Mouse (Mus musculus) hindbrain, embryonic 15.5 days (tissue): ENCODE data around the gene Pdlim7. TPM values are rescaled to one million over a fixed set of nuclear protein-coding genes. Genes with fewer than 3 reads are reported as not detected.

Source experiments
- ATAC-seq: fragments of 200-750 bp; cut with Nextera tagmentation; 2 replicates; pipeline ENCODE4 v1.8.0; 2017; ENCODE audit warnings: low read depth, moderate number of reproducible peaks, moderate TSS enrichment; ENCODE audit not compliant: low FRiP score
- H3K27ac ChIP-seq: fragments of 300-500 bp; sonication (generic); replicated peaks from 2 replicates; pipeline ENCODE4 v1.5.1; 2015; ENCODE audit warnings: mild to moderate bottlenecking, inconsistent platforms
- H3K27me3 ChIP-seq: fragments of 300-500 bp; sonication (generic); 2 replicates; pipeline ENCODE4 v1.6.1; 2015; ENCODE audit warnings: control low read depth, inconsistent platforms
- H3K36me3 ChIP-seq: fragments of 300-500 bp; sonication (generic); 2 replicates; pipeline ENCODE4 v1.6.1; 2015; ENCODE audit warnings: control low read depth, inconsistent platforms
- H3K4me1 ChIP-seq: fragments of 300-500 bp; sonication (generic); replicated peaks from 2 replicates; pipeline ENCODE4 v1.6.1; 2015; ENCODE audit warnings: control low read depth, inconsistent platforms
- H3K4me2 ChIP-seq: fragments of 300-500 bp; sonication (generic); 2 replicates; pipeline ENCODE4 v1.6.1; 2015; ENCODE audit warnings: moderate library complexity, mild to moderate bottlenecking, inconsistent platforms
- H3K4me3 ChIP-seq: fragments of 300-500 bp; sonication (generic); 2 replicates; pipeline ENCODE4 v1.5.1; 2015; ENCODE audit warnings: mild to moderate bottlenecking, inconsistent platforms
- H3K9ac ChIP-seq: fragments of 300-500 bp; sonication (generic); 2 replicates; pipeline ENCODE4 v1.6.1; 2015; ENCODE audit warnings: inconsistent platforms
- H3K9me3 ChIP-seq: fragments of 300-500 bp; sonication (generic); 2 replicates; pipeline ENCODE4 v1.6.1; 2016; ENCODE audit warnings: control low read depth, inconsistent platforms
- WGBS: fragments of 180-500 bp; shearing (Covaris S2); methylation state at CpG from one replicate; pipeline ENCODE4 v1.1.7; 2015; 5-methylcytosine and 5-hydroxymethylcytosine counted together
- polyA plus RNA-seq: library from polyadenylated mRNA; unstranded; fragments of >200 nt; fragmentation: Nextera tagmentation; extraction: Ambion mirVana; gene quantifications from 2 replicates; pipeline ENCODE4 v1.2.1, GENCODE M21; 2015

Gene Pdlim7
- 158 and 171 TPM in 2 replicates for polyA plus RNA-seq

DNA sequence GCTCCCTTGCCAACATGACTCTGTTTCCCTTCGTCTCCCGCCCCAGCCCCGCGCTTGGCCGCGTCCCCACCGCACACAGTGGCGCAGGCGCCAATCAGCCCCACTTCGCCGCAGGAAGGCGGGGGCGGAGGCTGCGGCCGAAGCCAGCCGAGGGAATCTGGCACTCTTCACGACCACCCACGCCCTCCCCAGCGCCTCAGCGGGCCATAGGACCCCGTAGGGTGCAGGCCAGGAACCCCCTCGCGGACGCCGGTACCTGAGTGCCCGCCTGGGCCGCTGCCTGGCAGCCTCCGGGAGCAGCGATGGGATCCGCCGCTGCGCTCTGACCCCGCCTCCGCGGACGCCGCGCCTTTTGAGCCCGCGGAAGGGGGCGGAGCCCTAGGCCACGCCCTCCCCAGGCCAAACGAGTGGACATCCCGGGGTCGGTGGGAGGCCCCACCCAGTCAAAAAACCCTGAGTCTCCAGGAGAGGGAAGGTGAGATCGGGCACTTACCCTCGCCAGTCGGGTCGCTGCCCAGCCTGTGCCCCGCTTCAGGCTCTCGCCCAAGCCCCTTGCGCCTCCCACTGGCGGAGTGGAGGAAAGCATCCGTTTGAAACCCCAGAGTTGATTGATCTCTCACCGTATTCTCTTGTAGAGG, at the start of gene Pdlim7:
Gene Pdlim7, minus strand, starts transcription at position 566 of the 638 bp plus-strand sequence.
- H3K27ac ChIP-seq: peak within 1 kb of the TSS; percentile 91
- H3K36me3 ChIP-seq: no peaks in the 10 kb centered on the region
- H3K4me1 ChIP-seq: peaks cover 30% of the 10 kb centered on the region
- ATAC-seq: peak; percentile 80
- peak within 1 kb of the TSS; percentile 90 for H3K9ac ChIP-seq
- peak within 1 kb of the TSS; percentile 79 for H3K4me2 ChIP-seq
- H3K9me3 ChIP-seq: no peaks in the 10 kb centered on the region
- peak within 1 kb of the TSS; percentile 85 for H3K4me3 ChIP-seq
- under 1% methylated on average over 53 of the region's 55 CpGs for WGBS
- H3K27me3 ChIP-seq: no peaks in the 10 kb centered on the region

DNA sequence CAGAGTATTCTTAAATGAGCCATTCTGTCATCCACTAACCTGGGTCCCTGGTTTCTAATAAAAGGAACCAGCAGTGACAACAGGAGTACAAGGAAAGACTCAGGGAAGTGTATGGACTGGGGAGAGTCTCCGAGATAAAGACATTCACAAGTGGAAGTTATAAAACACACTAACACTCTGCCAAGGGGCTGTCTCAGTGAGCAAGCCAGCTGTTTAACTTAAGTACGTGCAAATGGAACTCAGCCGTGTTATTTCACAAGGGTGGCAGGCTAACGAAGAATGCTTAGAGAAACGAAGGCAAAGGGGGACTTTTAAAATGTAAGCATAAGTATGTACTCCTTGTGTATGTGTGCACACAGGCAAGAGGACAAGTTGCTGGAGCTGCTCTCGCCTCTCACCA, 44.0 kb upstream of the Pdlim7 start:
- 91% methylated on average over 6 of the region's 6 CpGs for WGBS

DNA sequence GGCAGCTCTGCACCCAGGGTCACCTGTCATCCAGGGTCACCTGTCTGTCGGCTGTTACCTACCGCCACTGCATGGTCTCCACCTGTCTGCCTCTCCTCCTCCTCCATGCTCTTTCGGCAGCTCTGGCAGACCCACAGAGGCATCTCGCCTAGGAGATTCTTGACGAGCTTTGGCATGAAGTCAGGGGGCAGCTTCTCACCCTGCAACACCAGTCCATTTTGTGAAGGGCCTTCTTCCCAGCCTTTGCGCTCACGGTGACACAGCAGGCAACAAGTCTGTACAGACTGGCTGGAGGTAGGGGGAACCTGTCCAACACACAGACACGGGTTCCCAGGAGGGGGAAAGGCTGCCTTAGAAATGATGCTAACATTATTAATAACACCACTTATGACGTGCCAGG, 42.4 kb upstream of the Pdlim7 start:
- Histone ChIP-seq H3K4me2 (no peak overlapping the region), H3K9ac (no peak overlapping the region), H3K9me3 (no peaks in the 10 kb centered on the region), H3K36me3 (peaks cover 26% of the 10 kb centered on the region), H3K4me1 (no peaks in the 10 kb centered on the region), H3K27ac (no peak overlapping the region), H3K4me3 (no peak overlapping the region), H3K27me3 (no peaks in the 10 kb centered on the region)
- 87% methylated on average over 9 of the region's 9 CpGs for WGBS
- no peak for ATAC-seq

More for the DNA sequence above, 44.0 kb upstream of the Pdlim7 start:
- Histone ChIP-seq H3K4me3 (no peak overlapping the region), H3K9ac (no peak overlapping the region), H3K27me3 (no peaks in the 10 kb centered on the region), H3K4me2 (no peak overlapping the region), H3K9me3 (no peaks in the 10 kb centered on the region), H3K4me1 (no peaks in the 10 kb centered on the region), H3K27ac (no peak overlapping the region), H3K36me3 (peaks cover 30% of the 10 kb centered on the region)
- ATAC-seq: no peak

DNA sequence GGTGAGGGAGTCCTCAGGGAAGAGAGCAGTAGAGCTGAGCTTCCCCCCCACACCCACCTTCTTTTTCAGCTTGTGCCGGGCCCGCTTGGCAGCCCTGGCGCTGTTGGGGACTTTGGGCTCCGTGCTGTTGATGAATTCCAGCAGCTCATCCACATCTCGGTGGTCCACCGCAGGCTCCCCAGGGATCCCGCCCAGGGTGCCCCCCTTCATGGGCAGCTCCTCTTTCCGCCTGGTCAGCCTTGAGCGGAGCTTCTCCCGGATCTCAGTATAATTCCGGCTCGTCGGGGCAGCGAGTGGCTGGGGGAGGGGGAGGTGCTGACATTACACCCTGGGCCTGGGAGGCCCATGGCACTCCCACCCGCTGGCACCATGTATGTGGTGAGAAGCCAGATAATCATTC, 35.6 kb upstream of the Pdlim7 start:
- no peaks in the 10 kb centered on the region for H3K9me3 ChIP-seq
- H3K36me3 ChIP-seq: peaks cover 69% of the 10 kb centered on the region
- no peak overlapping the region for H3K4me2 ChIP-seq
- WGBS: 88% methylated on average over 15 of the region's 15 CpGs
- ATAC-seq: no peak
- no peaks in the 10 kb centered on the region for H3K4me1 ChIP-seq
- no peaks in the 10 kb centered on the region for H3K27me3 ChIP-seq
- no peak overlapping the region for H3K9ac ChIP-seq
- no peak overlapping the region for H3K27ac ChIP-seq
- H3K4me3 ChIP-seq: no peak overlapping the region

DNA sequence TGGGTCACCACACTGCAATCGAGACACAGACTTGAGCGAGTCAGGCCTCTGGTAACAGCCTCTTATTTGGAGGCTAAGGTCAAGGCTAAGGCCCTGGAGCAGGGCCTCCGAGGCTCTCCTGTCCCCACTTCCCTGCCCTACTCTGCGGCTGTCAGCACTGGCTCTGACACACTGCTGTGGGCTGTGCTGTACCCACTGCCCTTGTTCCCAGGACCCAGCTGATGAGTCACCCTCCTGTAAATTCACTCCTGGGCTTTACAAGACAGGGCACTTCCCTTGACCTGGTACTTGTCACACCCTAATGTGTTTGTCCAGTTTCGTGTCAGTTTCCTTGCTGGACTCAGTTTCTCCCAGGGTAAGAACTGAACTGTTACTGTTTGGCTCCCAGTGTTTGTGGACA, 35.0 kb upstream of the Pdlim7 start:
- 94% methylated on average over 5 of the region's 5 CpGs for WGBS

DNA sequence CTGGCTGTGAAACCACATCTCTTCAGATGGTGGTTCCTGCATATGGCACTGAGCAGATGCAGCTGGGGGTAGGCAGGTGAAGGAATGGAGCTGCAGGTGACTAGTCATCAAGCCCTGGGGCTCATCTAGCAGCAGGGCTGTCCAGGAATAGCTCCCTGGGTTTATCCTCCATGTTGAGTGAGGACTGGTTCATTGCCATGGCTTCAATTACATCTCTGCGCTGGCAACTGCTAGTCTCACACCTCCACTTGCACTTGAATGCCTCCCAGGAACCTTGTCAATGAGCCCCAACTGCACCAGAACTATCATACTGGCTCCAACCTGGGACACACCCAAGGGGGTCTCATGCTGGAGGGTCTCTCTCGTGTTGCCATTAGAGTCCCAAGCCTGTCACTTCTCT, 34.4 kb upstream of the Pdlim7 start:
- Histone ChIP-seq H3K9ac (no peak overlapping the region), H3K27me3 (no peaks in the 10 kb centered on the region), H3K36me3 (peaks cover 72% of the 10 kb centered on the region), H3K4me1 (no peaks in the 10 kb centered on the region), H3K9me3 (no peaks in the 10 kb centered on the region), H3K4me3 (no peak overlapping the region), H3K4me2 (no peak overlapping the region), H3K27ac (no peak overlapping the region)
- no peak for ATAC-seq
- 92% methylated on average over 2 of the region's 2 CpGs for WGBS

More for the DNA sequence above, 35.0 kb upstream of the Pdlim7 start:
- no peak for ATAC-seq
- no peak overlapping the region for H3K9ac ChIP-seq
- no peaks in the 10 kb centered on the region for H3K27me3 ChIP-seq
- no peak overlapping the region for H3K27ac ChIP-seq
- no peaks in the 10 kb centered on the region for H3K4me1 ChIP-seq
- no peak overlapping the region for H3K4me3 ChIP-seq
- H3K9me3 ChIP-seq: no peaks in the 10 kb centered on the region
- H3K4me2 ChIP-seq: no peak overlapping the region
- peaks cover 71% of the 10 kb centered on the region for H3K36me3 ChIP-seq

DNA sequence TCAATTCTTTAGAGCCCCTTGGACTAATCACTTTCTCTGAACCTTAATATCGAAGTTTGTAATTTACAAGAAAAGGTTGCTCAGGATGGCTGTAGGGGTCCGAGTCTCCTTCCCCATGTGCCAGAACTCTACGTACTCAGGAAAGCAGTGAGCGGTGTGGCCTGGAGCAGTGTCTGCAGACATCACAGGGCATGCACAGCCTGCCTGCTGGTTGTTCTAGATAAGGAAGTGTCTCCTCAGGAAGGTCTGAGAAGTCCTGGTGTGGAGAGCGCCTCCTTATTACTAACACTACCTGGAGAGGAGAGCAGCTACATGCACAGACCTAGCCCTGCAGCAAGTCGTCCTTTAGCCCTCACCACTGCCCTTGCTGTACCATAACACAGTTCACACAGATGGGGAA, 31.3 kb upstream of the Pdlim7 start:
- no peak for ATAC-seq
- H3K4me2 ChIP-seq: no peak overlapping the region
- no peak overlapping the region for H3K4me3 ChIP-seq
- H3K27me3 ChIP-seq: no peaks in the 10 kb centered on the region
- no peaks in the 10 kb centered on the region for H3K4me1 ChIP-seq
- no peak overlapping the region for H3K27ac ChIP-seq
- H3K9me3 ChIP-seq: no peaks in the 10 kb centered on the region
- WGBS: 94% methylated on average over 6 of the region's 6 CpGs
- peaks cover 93% of the 10 kb centered on the region for H3K36me3 ChIP-seq
- H3K9ac ChIP-seq: no peak overlapping the region

DNA sequence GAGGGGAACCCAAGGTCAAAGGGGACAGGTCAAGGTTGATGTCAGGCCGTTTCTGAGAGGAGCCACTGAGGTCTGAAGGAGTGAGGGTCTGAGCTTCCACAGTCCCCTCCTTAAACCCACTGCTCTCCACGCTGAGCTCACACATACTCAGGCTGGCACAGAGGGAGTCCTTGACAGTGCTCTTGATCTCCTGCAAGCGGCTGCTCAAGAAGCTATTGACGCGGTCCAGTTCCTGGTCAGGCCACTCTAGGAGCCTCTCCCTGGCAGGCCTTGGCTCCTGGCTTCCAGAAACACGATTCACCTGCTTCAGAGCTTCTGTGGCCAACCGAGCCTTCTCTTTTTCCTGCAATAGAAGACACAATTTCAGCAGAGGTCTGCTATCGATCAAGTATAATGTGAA, 30.0 kb upstream of the Pdlim7 start:
- ATAC-seq: no peak
- no peaks in the 10 kb centered on the region for H3K27me3 ChIP-seq
- H3K4me3 ChIP-seq: no peak overlapping the region
- WGBS: 93% methylated on average over 8 of the region's 8 CpGs
- no peaks in the 10 kb centered on the region for H3K4me1 ChIP-seq
- H3K9me3 ChIP-seq: no peaks in the 10 kb centered on the region
- peaks cover 93% of the 10 kb centered on the region for H3K36me3 ChIP-seq
- H3K27ac ChIP-seq: no peak overlapping the region
- no peak overlapping the region for H3K9ac ChIP-seq
- no peak overlapping the region for H3K4me2 ChIP-seq

DNA sequence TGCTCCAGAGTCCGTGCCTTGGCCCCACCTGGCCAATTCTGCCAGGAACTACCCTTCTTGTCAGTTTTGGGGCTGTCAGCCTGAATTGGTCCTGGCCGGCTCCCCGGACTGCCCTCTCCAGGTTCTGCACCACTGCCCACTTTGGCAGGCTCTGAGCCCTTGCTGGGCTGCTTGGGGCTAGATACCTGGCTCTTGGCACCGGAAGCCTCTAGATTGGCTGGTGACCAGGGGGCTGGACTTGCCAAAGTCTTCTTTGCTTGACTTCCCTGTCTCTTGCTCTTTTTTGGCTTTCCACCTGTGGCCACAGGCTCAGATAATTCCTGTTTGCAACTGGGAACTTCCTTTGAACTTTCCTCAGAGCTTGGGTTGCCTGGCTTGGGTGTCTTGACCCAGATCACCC, 29.4 kb upstream of the Pdlim7 start:
- no peak for ATAC-seq
- Histone ChIP-seq H3K27me3 (no peaks in the 10 kb centered on the region), H3K9me3 (no peaks in the 10 kb centered on the region), H3K4me1 (no peaks in the 10 kb centered on the region), H3K36me3 (peaks cover 94% of the 10 kb centered on the region), H3K4me3 (no peak overlapping the region), H3K9ac (no peak overlapping the region), H3K27ac (no peak overlapping the region), H3K4me2 (no peak overlapping the region)
- 97% methylated on average over 4 of the region's 4 CpGs for WGBS

DNA sequence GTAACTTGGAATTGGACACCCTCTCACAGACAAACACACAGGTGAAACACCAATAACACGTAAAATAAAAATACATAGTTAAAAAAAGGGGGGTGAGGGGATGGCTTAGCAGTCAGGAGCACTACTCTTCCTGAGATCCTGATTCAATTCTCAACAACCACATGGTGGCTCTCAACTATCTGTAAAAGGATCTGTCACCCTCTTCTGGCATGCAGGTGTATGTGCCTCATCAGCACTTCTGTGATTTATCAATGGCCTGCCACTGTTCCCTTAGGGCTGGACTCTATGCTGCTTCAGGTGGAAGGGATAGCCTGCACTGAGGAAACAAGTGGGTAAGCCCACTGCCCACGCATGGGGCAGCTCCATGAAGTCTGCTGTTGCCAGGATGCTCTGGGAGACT, 27.5 kb upstream of the Pdlim7 start:
- Histone ChIP-seq H3K36me3 (peaks cover 81% of the 10 kb centered on the region), H3K4me1 (peaks cover 4% of the 10 kb centered on the region; the same call in 1 of the 2 replicates), H3K9me3 (no peaks in the 10 kb centered on the region), H3K9ac (no peak overlapping the region), H3K4me3 (no peak overlapping the region), H3K27ac (no peak overlapping the region), H3K4me2 (no peak overlapping the region), H3K27me3 (no peaks in the 10 kb centered on the region)
- WGBS: 97% methylated on average over 2 of the region's 2 CpGs
- no peak for ATAC-seq

DNA sequence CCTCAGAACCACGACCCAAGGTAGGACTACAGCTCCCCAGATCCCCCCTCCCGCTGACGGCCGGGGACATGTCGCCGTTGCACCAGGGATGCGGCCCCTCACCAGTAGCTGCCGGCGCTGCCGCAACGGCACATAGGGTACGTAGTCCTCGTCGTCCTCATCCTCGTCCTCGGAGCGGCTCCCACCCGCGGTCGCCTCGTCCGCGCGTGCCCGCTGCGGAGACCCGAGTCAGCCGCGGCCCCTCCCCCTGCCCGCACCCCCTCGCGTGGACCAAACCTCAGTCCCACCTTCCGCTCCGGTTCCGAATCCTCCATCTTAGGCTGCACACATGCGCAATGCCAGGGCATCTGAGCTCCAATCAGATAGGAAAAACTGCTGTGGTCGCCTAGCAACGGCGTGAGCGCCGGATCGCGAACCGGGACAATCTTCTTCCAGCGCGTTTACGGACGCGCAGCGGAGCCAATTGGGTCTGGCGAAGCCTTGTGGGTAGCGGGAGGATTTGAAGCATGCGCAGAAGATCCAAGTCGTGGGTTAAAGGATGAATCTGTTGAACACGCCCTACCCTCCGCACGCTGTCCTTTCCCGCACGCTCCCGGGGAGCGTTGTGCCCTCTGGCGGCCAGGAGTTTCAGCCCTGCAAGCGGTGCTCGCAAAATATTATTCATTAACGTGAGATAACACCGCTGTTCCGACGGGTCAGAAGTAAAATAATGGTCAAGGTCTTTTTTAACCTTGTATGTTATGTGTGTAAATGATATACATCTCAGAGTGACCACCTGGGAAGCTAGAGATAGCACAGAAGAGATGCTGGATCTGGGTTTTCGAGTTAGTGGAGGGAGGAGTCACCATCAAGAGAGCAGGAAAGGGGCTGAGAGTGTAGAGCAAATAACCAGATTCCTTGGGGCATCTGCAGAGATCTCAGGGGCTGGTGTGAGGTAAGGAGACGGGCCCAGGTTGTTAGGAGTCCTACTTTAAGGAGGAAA, 23.0 kb upstream of the Pdlim7 start, which contains the start of gene Ddx41:
Gene Ddx41, minus strand, starts transcription at position 465 of the 982 bp plus-strand sequence.
- Histone ChIP-seq H3K27ac (peak within 1 kb of the TSS; percentile 83), H3K36me3 (peaks cover 66% of the 10 kb centered on the region), H3K27me3 (no peaks in the 10 kb centered on the region), H3K4me3 (peak within 1 kb of the TSS; percentile 72), H3K4me2 (peak within 1 kb of the TSS; percentile 93), H3K4me1 (peaks cover 19% of the 10 kb centered on the region), H3K9me3 (no peaks in the 10 kb centered on the region), H3K9ac (peak within 1 kb of the TSS; percentile 80)
- ATAC-seq: peak; percentile 98
- whole genome bisulfite sequencing: under 1% methylated on average over 70 of the region's 70 CpGs

DNA sequence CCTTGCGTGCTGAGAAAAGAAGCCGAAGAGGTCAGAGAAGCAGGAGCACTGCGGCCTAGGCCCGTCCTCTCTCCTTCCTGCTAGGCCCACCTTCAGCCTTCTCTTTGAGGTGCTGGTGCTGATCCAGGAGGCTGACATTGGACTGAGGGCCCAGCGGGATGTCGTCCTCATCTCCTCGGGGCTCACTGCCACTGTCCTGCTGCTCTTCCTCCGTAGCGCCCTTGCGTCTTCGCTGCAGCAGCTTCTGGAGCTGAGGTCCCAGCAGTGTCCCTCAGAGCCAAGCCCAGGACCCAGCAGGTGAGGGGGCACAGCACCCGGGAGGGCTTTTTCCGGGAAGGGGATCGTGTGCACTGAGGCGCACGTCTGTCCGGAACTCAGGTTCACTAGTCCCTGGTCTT, 22.3 kb upstream of the Pdlim7 start:
- H3K9me3 ChIP-seq: no peaks in the 10 kb centered on the region
- H3K27me3 ChIP-seq: no peaks in the 10 kb centered on the region
- no peak for ATAC-seq
- H3K4me3 ChIP-seq: peak overlapping the region; percentile 72
- peak overlapping the region; percentile 93 for H3K4me2 ChIP-seq
- 19% methylated on average over 17 of the region's 17 CpGs for WGBS
- H3K4me1 ChIP-seq: peaks cover 19% of the 10 kb centered on the region
- peaks cover 64% of the 10 kb centered on the region for H3K36me3 ChIP-seq
- H3K27ac ChIP-seq: peak overlapping the region; percentile 83
- peak overlapping the region; percentile 80 for H3K9ac ChIP-seq
